ENCODE assay signal across 10 mouse cellular contexts in genomic region chr15:79111774-79112173, GRCm38 (mm10). TPM values are rescaled to one million over a fixed set of nuclear protein-coding genes. Genes with fewer than 3 reads are reported as not detected.
DNase-seq lines count a peak whose midpoint lies in the region; ATAC-seq lines count a peak whose summit lies in the region.
"Had no signal": no experiment of that assay in that cellular context is flagged by ENCODE, and none has a peak within 500 bp of the region (broad histone marks: within the 10 kb centered on the region; RNA-seq: fewer than 3 reads in every experiment).

No protein-coding gene starts in this region.

- peak overlapping the region; percentile 23; the same call in 1 of the 2 replicates for H3K4me2 ChIP-seq in kidney, embryonic 16.5 days (replicated peaks; ENCODE audit: low read depth, low read length)
- H3K4me2 ChIP-seq in kidney, embryonic 14.5 days (replicated peaks; ENCODE audit: low read depth, low read length), result no peak overlapping the region

- no peaks in the 10 kb centered on the region for H3K9me3 ChIP-seq in kidney, embryonic 16.5 days (ENCODE audit: low read length)
- no peaks in the 10 kb centered on the region for H3K9me3 ChIP-seq in kidney, embryonic 14.5 days (ENCODE audit: control insufficient read depth, low read length)
- H3K9me3 ChIP-seq in heart, embryonic 10.5 days, result no peaks in the 10 kb centered on the region
- H3K9me3 ChIP-seq: hindbrain, embryonic 10.5 days; neural tube, embryonic 12.5 days had no signal

- WGBS in kidney, embryonic 16.5 days, result 63% methylated on average over 4 of the region's 4 CpGs
- WGBS in kidney, embryonic 14.5 days, result 57% methylated on average over 4 of the region's 4 CpGs
- WGBS in heart, embryonic 10.5 days, result 40% methylated on average over 4 of the region's 4 CpGs

- H3K4me1 ChIP-seq in kidney, embryonic 16.5 days (ENCODE audit: insufficient read depth, low read length), result peaks cover 31% of the 10 kb centered on the region
- peaks cover 28% of the 10 kb centered on the region for H3K4me1 ChIP-seq in kidney, embryonic 14.5 days (ENCODE audit: control insufficient read depth, insufficient read depth, low read length)
- peaks cover 49% of the 10 kb centered on the region for H3K4me1 ChIP-seq in heart, embryonic 10.5 days

- H3K4me3 ChIP-seq in kidney, embryonic 16.5 days (ENCODE audit: low read length), result no peak overlapping the region
- H3K4me3 ChIP-seq in kidney, embryonic 14.5 days (ENCODE audit: low read length), result no peak overlapping the region
- H3K4me3 ChIP-seq in heart, embryonic 10.5 days, result no peak overlapping the region; the same call in 1 of the 2 replicates
- H3K4me3 ChIP-seq: hindbrain, embryonic 10.5 days; neural tube, embryonic 12.5 days had no signal

- intact Hi-C loops in left cerebral cortex, postnatal 4 days (cut with DNase I), result no loop called here

- peak; percentile 46 for DNase-seq in adipocyte (ENCODE audit: low spot score)
- peak; percentile 73 for DNase-seq in heart, embryonic 10.5 days (ENCODE audit: low spot score)
- peak; percentile 71 for DNase-seq in kidney, postnatal 25 days
- no peak for DNase-seq in urinary bladder, adult 18-20 months (ENCODE audit: low spot score in 2 of 2)
- no peak for DNase-seq in left cerebral cortex, postnatal 4 days

- no peak for ATAC-seq in kidney, embryonic 16.5 days (ENCODE audit: low FRiP score, low TSS enrichment)
- ATAC-seq in kidney, embryonic 14.5 days (ENCODE audit: low FRiP score, low TSS enrichment), result no peak

- no peak overlapping the region for H3K27ac ChIP-seq in kidney, embryonic 16.5 days (ENCODE audit: low read length)
- H3K27ac ChIP-seq in kidney, embryonic 14.5 days (ENCODE audit: low read depth, low read length), result no peak overlapping the region
- H3K27ac ChIP-seq in heart, embryonic 10.5 days, result peak overlapping the region; percentile 65; the same call in 1 of the 2 replicates
- H3K27ac ChIP-seq: hindbrain, embryonic 10.5 days; macrophage; neural tube, embryonic 12.5 days had no signal

- peak overlapping the region; percentile 15; the same call in 1 of the 2 replicates for H3K9ac ChIP-seq in kidney, embryonic 16.5 days (replicated peaks; ENCODE audit: low read length)
- no peak overlapping the region for H3K9ac ChIP-seq in kidney, embryonic 14.5 days (ENCODE audit: low read depth, low read length)
- H3K9ac ChIP-seq: neural tube, embryonic 12.5 days had no signal

- no peaks in the 10 kb centered on the region for H3K27me3 ChIP-seq in kidney, embryonic 16.5 days (ENCODE audit: insufficient read depth, low read length)
- no peaks in the 10 kb centered on the region for H3K27me3 ChIP-seq in kidney, embryonic 14.5 days (ENCODE audit: control insufficient read depth, insufficient read depth, low read length)
- no peaks in the 10 kb centered on the region for H3K27me3 ChIP-seq in heart, embryonic 10.5 days (ENCODE audit: insufficient read depth, poor library complexity, severe bottlenecking)

- H3K36me3 ChIP-seq in kidney, embryonic 16.5 days (ENCODE audit: insufficient read depth, low read length), result peaks cover 10% of the 10 kb centered on the region; the same call in 1 of the 2 replicates
- H3K36me3 ChIP-seq in kidney, embryonic 14.5 days (ENCODE audit: control insufficient read depth, insufficient read depth, low read length), result peaks cover 17% of the 10 kb centered on the region; the same call in 1 of the 2 replicates
- H3K36me3 ChIP-seq in heart, embryonic 10.5 days, result peaks cover 45% of the 10 kb centered on the region

RNA-seq across cellular contexts. Expression of gene Micall1, which starts 3.1 kb away (rescaled TPM):
- polyA plus RNA-seq in kidney, embryonic 16.5 days (2015; fragmentation: Nextera tagmentation; extraction: Ambion mirVana), result 8.5 and 8.9 TPM in 2 replicates
- 6.5 and 7.2 TPM in 2 replicates for polyA plus RNA-seq in kidney, embryonic 14.5 days (2014; fragmentation: Nextera tagmentation; extraction: Ambion mirVana)
- polyA plus RNA-seq in heart, embryonic 10.5 days (2016; fragmentation: Nextera tagmentation; extraction: Ambion mirVana), result 13.1 and 14.5 TPM in 2 replicates
- 10 to 100 TPM; 61.5 to 66.6 TPM for total RNA-seq in left cerebral cortex, postnatal 4 days (2021)

RNA-seq across cellular contexts. Expression of gene Polr2f, which starts 29.0 kb away (rescaled TPM):
- polyA plus RNA-seq in kidney, embryonic 16.5 days (2015; fragmentation: Nextera tagmentation; extraction: Ambion mirVana), result 264 and 294 TPM in 2 replicates
- 352 and 434 TPM in 2 replicates for polyA plus RNA-seq in kidney, embryonic 14.5 days (2014; fragmentation: Nextera tagmentation; extraction: Ambion mirVana)
- 289 and 326 TPM in 2 replicates for polyA plus RNA-seq in heart, embryonic 10.5 days (2016; fragmentation: Nextera tagmentation; extraction: Ambion mirVana)
- 100 to 1,000 TPM; 143 to 152 TPM for total RNA-seq in left cerebral cortex, postnatal 4 days (2021)

RNA-seq across cellular contexts. Expression of gene 1700088E04Rik, which starts 29.3 kb away (rescaled TPM):
- polyA plus RNA-seq in kidney, embryonic 16.5 days (2015; fragmentation: Nextera tagmentation; extraction: Ambion mirVana), result 10.1 and 11.9 TPM in 2 replicates
- 7.1 and 8.8 TPM in 2 replicates for polyA plus RNA-seq in kidney, embryonic 14.5 days (2014; fragmentation: Nextera tagmentation; extraction: Ambion mirVana)
- polyA plus RNA-seq in heart, embryonic 10.5 days (2016; fragmentation: Nextera tagmentation; extraction: Ambion mirVana), result 6.0 and 8.1 TPM in 2 replicates
- total RNA-seq in left cerebral cortex, postnatal 4 days (2021), result 10 to 100 TPM; 12.1 to 13.1 TPM

RNA-seq across cellular contexts. Expression of gene Eif3l, which starts 36.8 kb away (rescaled TPM):
- 254 and 260 TPM in 2 replicates for polyA plus RNA-seq in kidney, embryonic 16.5 days (2015; fragmentation: Nextera tagmentation; extraction: Ambion mirVana)
- polyA plus RNA-seq in kidney, embryonic 14.5 days (2014; fragmentation: Nextera tagmentation; extraction: Ambion mirVana), result 207 and 265 TPM in 2 replicates
- 201 and 226 TPM in 2 replicates for polyA plus RNA-seq in heart, embryonic 10.5 days (2016; fragmentation: Nextera tagmentation; extraction: Ambion mirVana)
- total RNA-seq in left cerebral cortex, postnatal 4 days (2021), result 100 to 1,000 TPM; 116 to 122 TPM

RNA-seq across cellular contexts. Expression of gene Ankrd54, which starts 49.1 kb away (rescaled TPM):
- 51.7 and 52.5 TPM in 2 replicates for polyA plus RNA-seq in kidney, embryonic 16.5 days (2015; fragmentation: Nextera tagmentation; extraction: Ambion mirVana)
- 48.6 and 54.2 TPM in 2 replicates for polyA plus RNA-seq in kidney, embryonic 14.5 days (2014; fragmentation: Nextera tagmentation; extraction: Ambion mirVana)
- 34.8 and 48.7 TPM in 2 replicates for polyA plus RNA-seq in heart, embryonic 10.5 days (2016; fragmentation: Nextera tagmentation; extraction: Ambion mirVana)
- total RNA-seq in left cerebral cortex, postnatal 4 days (2021), result 10 to 100 TPM; 25.5 to 27.2 TPM

Comparison
In these comparisons a context has a peak if more than half of its experiments do, and no peak if none do; other contexts are left out.
1. DNase-seq: peak in adipocyte (single experiment), heart, embryonic 10.5 days (single experiment) and kidney, postnatal 25 days (2 of 2); none in urinary bladder, adult 18-20 months (0 of 2) and left cerebral cortex, postnatal 4 days (single experiment).